Mouse (Mus musculus) small intestine, adult 10 weeks (tissue): ENCODE results near the gene Dera. TPM values are rescaled to one million over a fixed set of nuclear protein-coding genes. Genes with fewer than 3 reads are reported as not detected.

ENCODE experiments used
- polyA plus RNA-seq: library from polyadenylated mRNA; stranded (reverse); fragments of 350-450 nt; fragmentation: Illumina TruSeq; extraction: RNeasy Lipid Tissue Mini Kit (QIAGEN cat#74804); gene quantifications from one replicate; pipeline ENCODE4 v1.2.3, GENCODE M21; 2014; ENCODE audit warnings: low replicate concordance

Gene Dera
- polyA plus RNA-seq, result 245 TPM

GRCm38 (mm10) chr6:137754056-137754856, at the start of gene Dera:
Dera (plus strand) TSS chr6:137754546.

GRCm38 (mm10) chr6:137734846-137735609, 19.3 kb upstream of the Dera start, which contains the start of gene Strap:
Strap (plus strand) TSS chr6:137735078.

Other genes starting within 250 kb of the Dera start
- gene Eps8, start 99.7 kb upstream of the Dera start, polyA plus RNA-seq, result 188 TPM
- 129 TPM for gene Strap, start 19.5 kb upstream of the Dera start, polyA plus RNA-seq